Mouse (Mus musculus): ENCODE results near the gene AU021092.

GRCm38 (mm10) chr16:5263156-5263555 lies 41.1 kb upstream of the AU021092 start:
- TF ChIP-seq CTCF (IDR thresholded peaks at IDR 0.05; ENCODE audit: insufficient read depth, low read length) (no peak), POLR2A (IDR thresholded peaks at IDR 0.05; ENCODE audit: borderline replicate concordance, extremely low read depth, low read depth, low read length) (no peak)

All from lung, adult 2 months (tissue).